Mouse (Mus musculus): ENCODE measurements at regions not wholly inside any gene's neighbourhood (a gene's known extent, or its start where the extent isn't known, plus 50 kb on each side); places are given as distances from the start of the nearest gene placed in this dataset.

DNA sequence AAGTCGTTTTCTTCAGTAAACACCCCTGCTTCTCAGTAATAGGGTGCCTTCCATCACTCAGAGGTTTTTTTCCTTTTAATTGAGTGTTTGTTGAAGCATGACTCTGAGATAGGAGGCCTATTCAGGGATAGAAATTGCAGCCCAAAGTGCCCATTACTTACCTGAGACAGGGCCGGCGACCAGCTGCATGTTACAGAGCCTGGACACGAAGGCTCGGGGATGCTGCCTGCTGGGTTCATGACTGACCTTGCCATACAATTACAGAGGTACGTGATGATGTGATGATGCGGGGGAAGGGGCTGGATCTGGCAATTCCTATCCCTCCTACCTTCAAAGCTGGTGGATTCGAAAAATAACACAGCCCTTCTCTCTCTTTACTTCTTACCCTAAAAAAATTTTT, 146.7 kb downstream of the Rwdd3 start:
- no peak for TF ChIP-seq CTCF (IDR thresholded peaks at IDR 0.05; ENCODE audit: control insufficient read depth, insufficient read depth, low read length)
- no peak for TF ChIP-seq POLR2A (IDR thresholded peaks at IDR 0.05; ENCODE audit: borderline replicate concordance, control insufficient read depth, low read depth, low read length)
